Mouse (Mus musculus) adrenal gland, adult 8-10 months (tissue): ENCODE measurements at regions not wholly inside any gene's neighbourhood (a gene's known extent, or its start where the extent isn't known, plus 50 kb on each side); places are given as distances from the start of the nearest gene placed in this dataset.
"Not testable (repeated sequence)": the region's sequence is repeated elsewhere in the genome, so short reads cannot be mapped to it uniquely, and the experiment has no call there.

Experiments used
- DNase-seq: peaks from one replicate; pipeline ENCODE4 v3.0.0; 2022

DNA sequence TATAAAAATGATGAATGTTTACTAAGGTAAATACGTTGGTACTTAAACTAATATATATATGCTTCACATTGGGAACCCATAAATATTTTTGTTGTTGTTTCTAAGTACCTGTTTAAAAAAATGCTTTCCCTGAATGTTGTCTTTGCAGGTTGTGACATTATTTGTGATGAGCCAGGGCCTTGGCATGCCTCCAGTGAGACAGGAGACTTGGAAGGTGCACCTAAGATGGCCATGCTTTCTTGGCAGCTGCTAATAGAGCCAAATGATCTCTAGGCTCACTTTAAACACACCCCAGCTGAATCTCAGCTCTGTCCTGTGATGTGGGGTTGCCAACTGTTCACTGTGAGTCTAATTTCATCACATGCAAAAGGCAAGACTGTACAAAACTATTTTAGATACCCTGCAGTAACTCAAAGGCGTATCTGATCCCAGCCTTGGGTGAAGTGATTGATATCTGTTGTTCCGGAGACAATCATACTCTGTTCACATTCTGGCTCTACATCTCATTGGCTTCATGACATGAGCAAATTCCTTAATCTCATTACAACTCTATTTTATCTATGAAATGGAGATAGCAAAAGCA lies 197.8 kb upstream of the P2ry1 start:
- no peak for DNase-seq

DNA sequence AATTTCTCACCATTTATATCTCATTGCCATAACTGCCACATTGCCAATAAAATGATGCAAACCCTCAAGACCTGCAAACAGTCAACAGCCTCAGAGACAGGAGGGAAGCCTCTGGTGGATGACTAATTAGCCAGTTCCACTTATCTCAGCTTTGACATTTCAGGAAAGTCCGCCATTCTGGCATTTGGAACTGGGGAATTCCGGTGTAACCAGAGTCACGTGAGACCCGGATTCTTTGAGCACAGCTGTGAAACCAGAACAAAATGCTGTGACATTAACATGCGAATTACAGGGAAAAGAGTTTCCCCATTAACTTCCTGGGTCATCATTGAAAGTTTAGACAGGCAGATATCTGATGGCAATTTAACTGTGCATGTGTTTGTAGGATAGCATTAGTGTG lies 190.7 kb upstream of the P2ry1 start:
- no peak for DNase-seq

DNA sequence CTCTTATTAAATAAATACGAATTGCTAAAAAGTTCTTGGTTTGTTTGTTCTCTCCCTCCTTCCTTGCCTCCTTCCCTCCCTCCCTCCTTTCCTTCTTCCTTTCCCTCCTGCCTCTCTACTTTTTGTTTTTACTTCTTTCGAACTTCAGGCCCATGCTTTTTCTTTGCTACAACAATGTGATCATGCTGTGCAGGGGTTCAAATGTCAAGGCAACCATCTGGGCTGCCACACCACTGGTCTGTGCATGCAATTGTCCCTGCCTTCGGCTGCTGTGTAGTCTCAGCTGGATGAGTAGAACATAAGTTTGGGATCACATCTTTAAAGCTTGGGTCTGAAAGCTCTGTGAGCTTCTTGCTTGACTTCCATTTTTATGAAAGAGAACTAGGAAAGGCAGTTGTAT lies 189.1 kb upstream of the P2ry1 start:
- no peak for DNase-seq

DNA sequence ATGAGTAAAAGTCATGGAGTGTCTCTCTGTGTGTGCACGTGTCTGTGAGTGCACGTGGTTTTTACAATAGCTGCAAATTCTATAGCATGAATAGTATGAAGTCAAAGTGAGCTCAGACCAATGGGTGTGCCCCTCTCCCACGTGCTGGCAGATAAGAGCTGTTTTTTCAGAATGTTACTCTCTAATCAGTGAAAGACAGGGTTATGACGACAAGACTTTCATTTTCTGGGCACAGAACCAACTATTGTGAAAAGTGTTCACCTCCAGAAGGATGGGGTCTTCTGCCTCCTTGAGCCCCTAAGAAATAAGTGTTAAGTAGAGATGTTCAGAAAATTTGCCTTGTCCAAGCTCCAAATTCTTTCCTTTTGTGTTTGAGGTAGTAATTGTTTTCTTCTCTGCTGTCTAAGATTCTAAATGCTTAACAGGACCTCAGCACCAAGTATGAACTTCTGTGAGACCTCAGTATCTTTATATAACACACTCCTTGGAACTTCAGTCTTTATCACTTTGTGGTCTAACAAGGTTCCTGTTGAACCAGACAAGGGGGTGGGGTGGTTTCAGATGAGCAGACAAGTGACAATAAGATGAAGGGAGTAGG lies 182.8 kb upstream of the P2ry1 start:
- no peak for DNase-seq

DNA sequence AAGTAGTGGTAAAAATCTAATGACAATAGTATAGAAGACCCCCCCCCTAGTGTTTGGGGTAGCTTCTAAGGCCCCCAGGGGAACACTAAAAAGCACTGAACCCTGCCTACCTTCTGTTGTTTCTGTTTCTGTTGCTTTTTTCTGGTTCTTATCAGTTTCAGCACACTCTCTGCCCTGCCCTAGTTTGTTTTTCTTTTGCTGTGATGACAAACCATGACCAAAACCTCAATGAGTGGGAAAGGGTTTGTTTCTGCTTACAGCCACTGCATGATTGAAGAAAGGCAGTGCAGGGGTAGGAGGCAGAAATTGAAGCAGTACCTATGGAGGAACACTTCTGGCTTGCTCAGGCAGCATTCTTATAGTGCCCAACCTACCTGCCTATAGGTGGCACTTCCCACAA lies 181.1 kb upstream of the P2ry1 start:
- no peak for DNase-seq

DNA sequence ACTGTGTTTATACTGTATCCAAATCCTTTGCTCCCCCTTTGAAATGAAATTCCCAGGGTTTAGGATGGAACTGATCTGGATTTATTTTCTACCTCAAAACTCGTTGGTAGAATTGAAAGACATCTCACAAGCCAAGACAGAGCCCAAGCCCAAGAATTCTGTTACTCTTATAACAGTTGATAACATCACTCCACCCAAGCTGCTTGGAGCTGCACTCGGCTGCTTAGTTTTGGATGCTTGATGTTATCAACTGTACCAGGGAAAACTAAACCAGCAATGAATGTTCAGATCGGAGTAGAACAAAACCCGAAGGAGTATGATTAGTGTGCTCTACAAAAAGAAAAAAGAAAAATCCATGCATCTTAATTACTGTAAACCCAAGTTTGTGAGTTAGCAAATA lies 175.8 kb upstream of the P2ry1 start:
- no peak for DNase-seq

DNA sequence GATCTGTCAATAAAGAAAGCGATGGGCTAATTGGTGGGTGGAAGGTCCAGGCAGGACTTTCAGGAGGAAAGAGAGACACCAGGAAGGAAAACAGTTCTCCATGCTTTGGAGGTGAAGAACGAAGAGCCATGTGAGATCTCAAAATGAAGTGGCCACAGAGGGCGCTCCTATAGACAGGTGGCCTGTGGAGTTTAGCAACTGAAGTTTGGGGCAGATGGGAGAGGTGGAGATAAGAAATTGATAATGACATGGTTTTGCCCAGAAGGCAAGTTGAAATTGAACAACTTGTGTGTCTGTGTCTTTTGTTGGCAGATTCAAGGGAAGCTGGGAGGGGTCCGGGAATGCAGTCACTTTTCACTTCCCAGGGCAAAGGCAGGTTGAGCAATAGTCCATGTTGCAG lies 170.2 kb upstream of the P2ry1 start:
- DNase-seq, result no peak

DNA sequence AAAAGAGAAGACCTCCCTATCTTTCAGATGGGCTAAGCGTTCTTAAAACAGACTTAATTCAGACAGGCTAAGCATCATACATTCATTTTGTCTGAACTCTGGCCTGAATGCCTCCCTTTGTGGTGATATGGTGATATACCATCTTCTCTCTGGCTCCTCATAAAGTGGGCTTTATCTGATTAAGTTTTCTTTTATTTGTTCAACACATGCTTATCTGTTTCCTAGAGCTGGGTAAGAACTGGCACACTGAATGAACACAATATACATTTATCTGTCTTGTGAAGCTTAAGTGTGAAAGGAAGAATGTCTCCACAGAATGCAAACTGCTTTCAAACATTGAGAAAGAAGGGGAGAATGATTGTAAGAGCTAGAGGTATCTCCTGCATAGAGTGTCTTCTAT lies 160.7 kb upstream of the P2ry1 start:
- no peak for DNase-seq

DNA sequence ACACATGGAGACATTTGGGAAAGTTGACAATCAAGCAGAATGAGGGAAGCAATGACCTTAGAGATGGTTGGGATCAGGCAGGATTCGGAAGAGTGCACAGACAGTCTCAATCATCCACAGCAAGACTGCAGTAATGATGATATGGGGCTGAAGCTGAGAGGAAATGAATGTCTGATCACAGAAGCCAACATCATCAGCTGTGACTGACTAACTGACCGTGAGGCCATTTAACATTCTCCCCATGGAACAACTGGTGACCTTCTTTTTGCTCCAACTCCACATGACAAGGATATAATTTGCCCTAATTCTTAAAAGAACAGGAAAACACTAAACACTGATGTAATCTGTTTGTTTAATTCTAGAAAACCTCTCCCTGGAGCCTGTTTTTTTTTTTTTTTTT lies 157.3 kb upstream of the P2ry1 start:
- no peak for DNase-seq

DNA sequence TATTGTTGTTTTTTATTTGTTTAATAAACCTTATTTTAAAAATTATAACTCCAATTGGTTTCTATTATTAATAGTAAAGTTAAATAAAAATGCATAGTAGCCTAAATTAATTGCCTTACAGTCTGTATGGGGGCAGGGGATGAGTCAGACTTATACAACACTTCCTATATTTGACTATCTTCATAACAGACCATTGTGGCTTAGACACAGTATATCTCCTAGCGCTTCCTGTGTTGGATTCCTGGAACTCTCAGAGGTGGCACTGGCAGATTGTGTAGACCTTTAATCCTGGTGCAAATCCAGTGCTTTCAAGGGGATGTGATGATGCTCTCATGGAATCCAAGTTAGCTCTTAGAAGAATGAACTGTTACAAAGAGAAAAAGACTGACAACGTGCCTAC lies 154.2 kb upstream of the P2ry1 start:
- no peak for DNase-seq

DNA sequence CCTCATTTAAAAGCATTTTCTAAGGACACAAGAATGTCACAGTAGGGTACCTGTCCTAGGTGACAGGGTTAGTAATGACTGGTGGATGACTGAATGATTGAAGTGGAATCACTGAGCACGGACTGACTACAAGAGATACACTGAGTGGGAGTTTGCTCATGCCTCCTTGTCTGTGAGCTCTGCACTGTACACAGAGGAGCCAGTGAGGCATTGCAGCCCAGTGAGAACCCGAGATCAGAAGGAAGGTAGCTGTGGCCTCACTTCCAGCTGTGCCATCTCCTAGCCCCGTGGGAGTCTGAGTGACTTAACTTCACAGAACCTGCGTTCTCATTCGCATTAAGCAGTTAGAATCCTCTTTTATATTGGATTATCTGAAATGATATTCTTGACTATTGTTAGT lies 148.8 kb upstream of the P2ry1 start:
- DNase-seq, result no peak

DNA sequence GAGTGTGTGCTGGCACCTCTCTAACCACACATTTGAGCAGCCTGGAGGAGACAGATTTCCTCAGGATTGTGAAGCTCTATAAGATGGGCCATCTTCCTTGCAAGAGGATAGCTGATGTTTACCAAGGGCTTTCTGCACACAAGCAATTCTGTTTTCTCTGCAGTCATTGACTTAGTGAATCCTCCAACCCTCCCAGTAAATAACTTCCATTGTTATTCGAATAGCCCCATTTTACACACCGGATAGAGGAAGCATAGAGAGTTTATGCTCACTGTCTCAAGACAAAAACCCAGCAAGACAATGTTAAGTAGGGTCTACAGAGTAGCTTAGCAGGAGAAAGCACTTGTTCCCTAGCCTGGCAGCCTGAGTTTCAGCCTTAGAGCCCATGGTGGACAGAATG lies 146.9 kb upstream of the P2ry1 start:
- no peak for DNase-seq

DNA sequence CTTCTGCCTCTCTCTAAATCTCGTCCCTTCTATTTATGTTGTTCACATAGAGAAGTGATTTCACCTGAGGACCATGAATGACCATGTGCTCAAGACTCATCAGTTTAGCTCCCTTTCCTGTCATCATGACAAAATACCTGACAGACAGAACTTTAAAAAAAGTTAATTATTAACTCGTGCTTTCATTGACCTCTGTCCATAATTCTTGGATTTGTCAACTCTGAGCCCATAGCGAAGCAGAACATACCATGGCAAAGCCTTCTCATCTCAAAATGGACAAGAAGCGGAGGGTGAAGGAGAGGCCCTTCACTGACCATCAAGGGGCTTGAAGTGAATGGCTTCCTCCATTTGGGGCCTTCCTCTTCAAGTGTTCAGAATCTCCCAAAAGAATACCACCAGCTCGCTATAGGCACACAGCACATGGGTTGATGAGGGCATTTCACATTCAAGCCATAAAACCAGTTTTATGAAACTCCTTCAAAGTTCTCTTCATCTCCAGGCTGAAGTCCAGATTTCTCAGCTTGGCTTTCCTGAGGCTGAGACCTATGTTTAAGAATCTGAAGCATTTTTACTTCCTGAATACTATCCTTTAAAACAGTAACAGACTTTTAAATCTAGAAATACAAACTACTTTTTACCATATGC lies 144.0 kb upstream of the P2ry1 start:
- no peak for DNase-seq

DNA sequence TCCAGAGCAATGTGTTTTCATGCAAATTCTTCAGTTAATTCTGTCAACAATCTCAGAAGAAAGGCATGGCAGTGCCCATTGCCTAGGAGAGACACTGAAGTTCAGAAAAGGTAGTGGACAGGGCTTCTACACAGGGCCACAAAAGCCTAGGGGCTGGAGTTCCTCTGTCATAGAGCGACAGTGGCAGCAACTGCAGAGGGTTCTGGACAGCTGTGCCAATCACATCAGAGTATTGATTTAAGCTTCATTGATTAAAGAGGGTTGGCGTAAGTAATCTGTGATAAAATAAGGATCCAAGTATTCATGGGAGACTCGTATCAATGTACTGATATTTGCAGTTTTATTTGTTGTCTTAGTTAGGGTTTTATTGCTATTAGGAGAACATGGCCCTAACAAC lies 143.5 kb upstream of the P2ry1 start:
- DNase-seq, result no peak

DNA sequence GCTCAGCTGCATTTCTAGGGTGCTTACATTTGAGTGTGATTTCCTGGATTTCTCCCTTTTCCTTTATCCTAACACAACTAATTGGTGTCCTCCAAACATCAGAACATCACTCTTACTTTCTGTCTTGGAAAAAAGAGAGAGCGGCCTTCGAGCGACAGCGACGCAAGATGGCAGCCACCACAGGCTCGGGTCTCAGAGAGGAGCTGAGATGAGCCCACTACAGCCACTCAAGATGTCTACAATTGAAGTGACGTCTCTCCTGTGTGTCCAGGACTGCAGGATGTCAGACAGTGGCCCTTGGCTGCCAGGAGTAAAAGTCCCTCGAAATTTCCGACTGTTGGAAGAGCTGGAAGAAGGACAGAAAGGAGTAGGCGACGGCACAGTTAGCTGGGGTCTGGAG lies 125.7 kb upstream of the P2ry1 start:
- not testable (repeated sequence) for DNase-seq

DNA sequence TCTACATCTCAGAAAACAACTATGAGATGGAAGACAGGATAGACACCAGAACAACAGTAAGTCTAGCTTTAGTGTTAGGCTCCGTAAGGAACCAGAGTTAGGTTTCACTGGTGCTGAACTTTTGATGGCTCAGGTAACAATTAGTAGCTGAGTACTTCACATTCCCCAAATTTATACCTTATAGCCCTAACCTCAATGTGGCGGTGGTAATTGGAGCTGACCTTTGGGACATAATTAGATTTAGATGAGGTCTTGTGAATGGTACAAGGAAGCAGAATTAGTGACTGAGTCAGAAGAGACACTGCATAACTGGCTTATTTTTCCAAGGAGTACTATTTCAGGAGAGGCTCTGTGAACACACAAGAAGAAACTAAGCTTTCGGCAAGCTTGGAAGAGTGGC lies 123.7 kb upstream of the P2ry1 start:
- no peak for DNase-seq

DNA sequence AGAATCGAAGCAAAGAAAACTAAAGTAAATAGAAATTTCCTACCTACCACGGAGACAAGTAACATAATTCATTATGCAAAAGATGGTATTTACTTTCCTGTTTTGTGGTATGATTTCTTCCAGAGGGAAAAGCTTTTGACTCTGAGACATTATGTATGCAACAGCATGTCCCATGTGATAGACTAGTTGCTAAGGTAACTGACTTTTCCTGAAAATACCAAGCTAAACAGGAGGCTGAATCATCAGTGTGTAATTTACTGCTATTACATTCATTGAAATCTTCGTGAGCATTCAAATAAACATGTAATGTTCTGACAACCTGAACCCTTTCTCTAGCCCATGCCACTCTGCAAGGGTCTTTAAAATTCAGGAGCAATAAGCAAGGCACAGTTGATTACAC lies 118.6 kb upstream of the P2ry1 start:
- no peak for DNase-seq

DNA sequence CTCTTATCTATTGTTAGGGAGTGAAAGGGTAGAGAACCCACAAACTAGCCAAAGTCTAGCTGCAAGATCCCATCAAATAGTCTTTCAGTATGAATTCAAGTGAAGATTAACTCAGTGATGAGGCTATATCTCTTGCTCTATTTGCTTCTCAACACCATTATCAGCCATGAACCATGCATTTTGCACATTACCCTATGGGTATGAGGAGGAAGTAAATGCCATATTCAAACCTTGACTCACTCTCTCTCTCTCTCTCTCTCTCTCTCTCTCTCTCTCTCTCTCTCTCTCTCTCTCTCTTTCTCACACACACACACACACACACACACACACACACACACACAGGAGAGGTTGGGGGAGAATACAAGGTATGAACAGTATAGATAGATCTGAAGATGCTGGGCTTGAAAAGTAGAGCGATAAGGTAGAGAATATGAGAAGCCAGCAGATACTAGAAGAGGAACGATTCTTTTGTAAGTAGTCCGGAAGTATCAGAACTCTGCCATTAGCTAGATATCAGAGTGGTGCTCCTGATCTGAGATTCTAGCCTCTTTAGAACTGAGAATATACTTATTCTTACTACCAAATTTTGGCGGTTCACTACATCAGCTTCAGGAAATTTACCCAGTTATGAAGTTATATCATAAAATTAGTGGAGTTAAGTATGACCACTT lies 113.3 kb upstream of the P2ry1 start:
- no peak for DNase-seq

DNA sequence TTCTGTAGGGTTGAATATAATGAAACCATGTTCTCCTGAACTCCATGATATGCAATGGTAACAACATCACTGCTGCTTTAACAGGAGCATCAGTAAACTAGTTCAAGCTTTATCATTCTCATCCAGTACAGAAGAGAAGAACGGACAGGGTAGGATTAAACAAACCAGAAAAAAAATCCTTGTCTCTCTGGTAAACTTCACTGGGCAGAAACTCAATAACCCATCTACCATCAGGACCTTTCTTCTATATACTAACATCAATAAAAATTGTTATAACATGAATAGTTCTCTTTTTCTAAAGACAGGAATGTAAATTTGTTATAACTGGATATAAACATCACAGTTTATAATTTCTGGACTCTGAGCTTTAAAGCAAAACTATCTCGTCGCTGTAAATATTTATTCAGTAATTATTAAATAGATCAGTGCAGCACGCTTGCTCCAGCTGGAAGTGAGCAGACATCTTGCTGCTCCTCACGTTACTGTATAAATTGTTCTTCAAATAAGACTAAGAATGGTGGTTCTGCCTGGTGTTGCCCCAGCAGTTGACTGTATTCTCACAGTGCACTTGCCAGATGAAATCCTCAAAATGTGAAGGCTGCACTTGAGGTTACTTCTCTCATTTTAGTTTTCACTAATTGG lies 104.8 kb upstream of the P2ry1 start:
- DNase-seq, result no peak

DNA sequence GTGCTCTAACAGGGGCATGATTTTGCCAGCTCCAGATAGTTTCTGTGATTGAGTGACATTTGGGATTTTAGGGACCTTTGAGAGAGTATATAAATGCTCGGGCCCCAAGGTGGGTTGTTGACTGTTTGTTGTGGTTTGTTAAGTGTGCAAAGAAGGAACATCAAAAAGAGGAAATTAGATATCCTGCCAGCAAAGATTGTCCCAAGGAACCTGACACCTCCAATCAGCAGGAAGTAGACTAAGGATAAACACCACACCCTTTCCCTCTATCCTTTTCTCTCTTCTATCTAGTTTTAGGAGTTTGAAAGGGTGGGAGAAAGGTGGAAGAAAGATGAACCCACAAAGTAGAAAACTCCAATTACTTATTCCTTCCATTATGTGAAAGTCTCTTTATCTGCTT lies 103.9 kb upstream of the P2ry1 start:
- DNase-seq, result no peak

DNA sequence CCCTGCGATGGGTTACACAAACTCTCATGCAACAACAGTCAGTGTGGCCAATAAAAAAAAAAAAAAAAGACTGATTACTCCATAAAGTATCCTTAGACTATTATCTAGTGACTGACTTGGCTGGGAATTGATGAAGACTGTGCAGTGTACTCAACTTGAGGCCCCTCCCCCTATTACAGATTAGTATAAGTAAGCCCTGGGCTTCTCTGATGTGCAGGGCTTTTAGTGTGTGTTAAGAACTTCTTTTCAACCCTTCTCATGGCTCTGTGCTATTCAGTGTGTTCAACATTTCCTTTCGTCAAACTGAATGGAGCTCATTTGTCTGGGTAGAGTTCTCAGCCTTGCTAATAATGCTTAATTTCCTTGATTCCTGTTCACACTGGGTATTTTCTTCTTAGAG lies 101.0 kb upstream of the P2ry1 start:
- DNase-seq, result no peak

DNA sequence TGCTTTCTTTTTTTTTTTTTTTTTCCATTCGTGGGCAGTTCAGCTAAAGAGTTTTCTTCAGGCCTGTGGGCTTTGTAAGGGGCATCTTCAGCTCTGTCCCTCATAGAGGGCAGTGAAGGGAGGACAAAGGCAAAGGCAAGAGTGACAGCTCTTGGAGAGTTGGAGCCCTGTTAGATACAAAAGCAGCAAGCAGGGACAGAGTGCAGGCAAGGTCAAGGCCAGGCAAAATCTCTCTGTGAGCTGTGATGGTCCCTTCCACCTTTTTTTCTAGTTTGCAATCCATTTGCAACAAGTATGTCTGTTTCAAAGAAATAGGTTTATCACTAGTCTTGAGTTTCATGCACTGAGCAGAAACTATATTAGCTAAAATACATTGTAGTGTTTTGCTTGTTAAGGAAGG lies 86.2 kb upstream of the P2ry1 start:
- DNase-seq, result no peak

DNA sequence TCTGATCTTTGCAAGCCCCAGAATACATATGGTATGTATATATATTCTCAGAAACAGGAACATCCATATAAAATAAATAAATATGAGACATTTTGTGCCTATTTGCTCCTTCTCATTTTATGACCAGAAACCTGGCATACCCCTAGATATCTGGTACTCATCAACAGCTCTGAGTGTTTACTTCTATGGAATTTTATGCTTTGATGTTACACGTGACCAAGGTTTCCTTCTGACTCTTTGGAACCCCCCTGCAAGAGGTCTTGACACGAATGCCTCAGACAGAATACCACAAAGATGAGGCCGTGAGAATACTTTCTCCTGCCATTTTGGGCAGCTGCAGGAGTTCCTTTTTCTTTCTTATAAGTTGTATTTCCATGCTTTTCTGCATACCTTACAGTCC lies 85.3 kb upstream of the P2ry1 start:
- no peak for DNase-seq
